Mouse (Mus musculus): ENCODE data around the gene Pa2g4.

GRCm38 (mm10) chr10:128516677-128517076 is 49.1 kb downstream of the Pa2g4 start:
- no peak for TF ChIP-seq POLR2A (IDR thresholded peaks at IDR 0.05; ENCODE audit: insufficient read depth, low read depth, low read length)
- TF ChIP-seq CTCF (IDR thresholded peaks at IDR 0.05; ENCODE audit: insufficient read depth, low read depth, low read length) = no peak
